Mouse (Mus musculus): ENCODE measurements around the gene Tmem50b. TPM values are rescaled to one million over a fixed set of nuclear protein-coding genes. Genes with fewer than 3 reads are reported as not detected.
A peak's percentile ranks its signal among the peaks of the same experiment; 100 is the strongest.

Gene Tmem50b
- polyA plus RNA-seq, 1 experiment from 2014 or later = 60.8 TPM

GRCm38 (mm10) chr16:91527051-91527450 lies 70.5 kb downstream of the Tmem50b start:
- H3K27ac ChIP-seq (replicated peaks) = no peak overlapping the region
- ATAC-seq (ENCODE audit: low FRiP score, low TSS enrichment) (no peak), DNase-seq (ENCODE audit: low spot score) (no peak)

GRCm38 (mm10) chr16:91526274-91526673 lies 71.3 kb downstream of the Tmem50b start:
- H3K4me2 ChIP-seq (replicated peaks; ENCODE audit: low read depth) = no peak overlapping the region
- TF ChIP-seq EP300 (optimal IDR thresholded peaks at IDR 0.05) = no peak
- TF ChIP-seq CTCF (IDR thresholded peaks at IDR 0.05; ENCODE audit: low read depth) = no peak
- H3K9me3 ChIP-seq (ENCODE audit: control insufficient read depth, low read length) = no peaks in the 10 kb centered on the region
- WGBS = 95% methylated on average over 6 of the region's 6 CpGs
- no peaks in the 10 kb centered on the region for H3K27me3 ChIP-seq (ENCODE audit: control insufficient read depth, insufficient read depth, low read length)
- no peak for DNase-seq (ENCODE audit: low spot score)
- no peak for ATAC-seq (ENCODE audit: low FRiP score, low TSS enrichment)
- no peak overlapping the region for H3K4me3 ChIP-seq (ENCODE audit: low read depth, low read length)
- H3K4me1 ChIP-seq (replicated peaks; ENCODE audit: control insufficient read depth, insufficient read depth) = no peaks in the 10 kb centered on the region
- H3K27ac ChIP-seq (replicated peaks) = no peak overlapping the region
- H3K9ac ChIP-seq (ENCODE audit: low read length) = no peak overlapping the region
- no peaks in the 10 kb centered on the region for H3K36me3 ChIP-seq (ENCODE audit: control insufficient read depth, insufficient read depth, low read length)

More at GRCm38 (mm10) chr16:91527051-91527450, 70.5 kb downstream of the Tmem50b start:
- H3K4me1 ChIP-seq (replicated peaks; ENCODE audit: control insufficient read depth, insufficient read depth) = no peaks in the 10 kb centered on the region
- H3K36me3 ChIP-seq (ENCODE audit: control insufficient read depth, insufficient read depth, low read length) = no peaks in the 10 kb centered on the region
- no peak overlapping the region for H3K4me2 ChIP-seq (replicated peaks; ENCODE audit: low read depth)
- H3K4me3 ChIP-seq (ENCODE audit: low read depth, low read length) = no peak overlapping the region
- 72% methylated on average over 10 of the region's 10 CpGs for WGBS
- no peak for TF ChIP-seq EP300 (optimal IDR thresholded peaks at IDR 0.05)
- peak; percentile 72 for TF ChIP-seq CTCF (IDR thresholded peaks at IDR 0.05; ENCODE audit: low read depth)
- no peaks in the 10 kb centered on the region for H3K27me3 ChIP-seq (ENCODE audit: control insufficient read depth, insufficient read depth, low read length)
- no peaks in the 10 kb centered on the region for H3K9me3 ChIP-seq (ENCODE audit: control insufficient read depth, low read length)
- no peak overlapping the region for H3K9ac ChIP-seq (ENCODE audit: low read length)

Small RNA genes within 50 kb of the gene (microRNA-seq; reads per million reads assigned to microRNA genes)
- gene Mir6367 = not detected

Other genes starting within 250 kb of the Tmem50b start
- gene Ifnar2, start 225.0 kb downstream of the Tmem50b start, polyA plus RNA-seq (2015; fragmentation: Nextera tagmentation; extraction: Ambion mirVana) = 29.4 and 33.4 TPM in 2 replicates
- not detected in 2 replicates for gene Gm21970, start 206.1 kb downstream of the Tmem50b start, polyA plus RNA-seq (2015; fragmentation: Nextera tagmentation; extraction: Ambion mirVana)
- gene Il10rb, start 191.6 kb downstream of the Tmem50b start, polyA plus RNA-seq (2015; fragmentation: Nextera tagmentation; extraction: Ambion mirVana) = 52.3 and 55.4 TPM in 2 replicates
- 18.3 and 19.2 TPM in 2 replicates for gene Ifnar1, start 112.6 kb downstream of the Tmem50b start, polyA plus RNA-seq (2015; fragmentation: Nextera tagmentation; extraction: Ambion mirVana)
- 54.9 and 57.8 TPM in 2 replicates for gene Ifngr2, start 50.7 kb downstream of the Tmem50b start, polyA plus RNA-seq (2015; fragmentation: Nextera tagmentation; extraction: Ambion mirVana)
- gene Dnajc28, start 21.2 kb upstream of the Tmem50b start, polyA plus RNA-seq (2015; fragmentation: Nextera tagmentation; extraction: Ambion mirVana) = 1.1 and 1.4 TPM in 2 replicates
- gene Gart, start 49.2 kb upstream of the Tmem50b start, polyA plus RNA-seq (2015; fragmentation: Nextera tagmentation; extraction: Ambion mirVana) = 35.7 and 36.4 TPM in 2 replicates
- gene Son, start 49.7 kb upstream of the Tmem50b start, polyA plus RNA-seq (2015; fragmentation: Nextera tagmentation; extraction: Ambion mirVana) = 62.3 and 65.8 TPM in 2 replicates
- gene Donson, start 91.0 kb upstream of the Tmem50b start, polyA plus RNA-seq (2015; fragmentation: Nextera tagmentation; extraction: Ambion mirVana) = 5.4 TPM in 2 replicates
- 45.2 and 45.3 TPM in 2 replicates for gene Cryzl1, start 131.2 kb upstream of the Tmem50b start, polyA plus RNA-seq (2015; fragmentation: Nextera tagmentation; extraction: Ambion mirVana)
- gene Itsn1, start 131.5 kb upstream of the Tmem50b start, polyA plus RNA-seq (2015; fragmentation: Nextera tagmentation; extraction: Ambion mirVana) = 7.8 and 8.7 TPM in 2 replicates

Data from stomach, postnatal 0 days (tissue).